Mouse (Mus musculus) heart, embryonic 15.5 days (tissue): ENCODE results near the gene Nxf1. TPM values are rescaled to one million over a fixed set of nuclear protein-coding genes. Genes with fewer than 3 reads are reported as not detected.

Source experiments
- ATAC-seq: fragments of 200-750 bp; cut with Nextera tagmentation; replicated peaks from 2 replicates; pipeline ENCODE4 v1.8.0; 2017; ENCODE audit warnings: low read depth, moderate TSS enrichment; ENCODE audit not compliant: insufficient number of reproducible peaks, insufficient read depth, low FRiP score
- H3K27ac ChIP-seq: fragments of 300-500 bp; sonication (generic); 2 replicates; pipeline ENCODE4 v1.5.1; 2015; ENCODE audit warnings: mild to moderate bottlenecking, inconsistent platforms
- H3K27me3 ChIP-seq: fragments of 300-500 bp; sonication (generic); 2 replicates; pipeline ENCODE4 v1.6.1; 2015; ENCODE audit warnings: inconsistent platforms
- H3K36me3 ChIP-seq: fragments of 300-500 bp; sonication (generic); 2 replicates; pipeline ENCODE4 v1.6.1; 2015; ENCODE audit warnings: mild to moderate bottlenecking, inconsistent platforms
- H3K4me1 ChIP-seq: fragments of 300-500 bp; sonication (generic); replicated peaks from 2 replicates; pipeline ENCODE4 v1.6.1; 2015; ENCODE audit warnings: inconsistent platforms
- H3K4me2 ChIP-seq: fragments of 300-500 bp; sonication (generic); 2 replicates; pipeline ENCODE4 v1.6.1; 2015; ENCODE audit warnings: inconsistent platforms, mild to moderate bottlenecking, moderate library complexity
- H3K4me3 ChIP-seq: fragments of 300-500 bp; sonication (generic); 2 replicates; pipeline ENCODE4 v1.5.1; 2015; ENCODE audit warnings: mild to moderate bottlenecking, inconsistent platforms
- H3K9ac ChIP-seq: fragments of 300-500 bp; sonication (generic); 2 replicates; pipeline ENCODE4 v1.6.1; 2015; ENCODE audit warnings: mild to moderate bottlenecking, inconsistent platforms
- H3K9me3 ChIP-seq: fragments of 300-500 bp; sonication (generic); replicated peaks from 2 replicates; pipeline ENCODE4 v1.6.1; 2016; ENCODE audit warnings: inconsistent platforms
- WGBS: fragments of 180-500 bp; shearing (Covaris S2); methylation state at CpG from one replicate; pipeline ENCODE4 v1.1.7; 2015; ENCODE audit warnings: mixed read lengths; 5-methylcytosine and 5-hydroxymethylcytosine counted together
- polyA plus RNA-seq: library from polyadenylated mRNA; unstranded; fragments of >200 nt; fragmentation: Nextera tagmentation; extraction: Ambion mirVana; gene quantifications from 2 replicates; pipeline ENCODE4 v1.2.1, GENCODE M21; 2015

Gene Nxf1
- polyA plus RNA-seq, 1 experiment from 2014 or later, result 100 TPM

GRCm38 (mm10) chr19:8802130-8802821, 45.4 kb downstream of the Nxf1 start, which contains the start of gene Zbtb3:
Zbtb3 (plus strand) TSS chr19:8802555.
- H3K4me1 ChIP-seq, result peaks cover 19% of the 10 kb centered on the region
- peak within 1 kb of the TSS; percentile 62 for H3K9ac ChIP-seq
- WGBS, result under 1% methylated on average over 30 of the region's 30 CpGs
- no peaks in the 10 kb centered on the region for H3K9me3 ChIP-seq
- peak; percentile 96 for ATAC-seq
- H3K27me3 ChIP-seq, result no peaks in the 10 kb centered on the region
- peak within 1 kb of the TSS; percentile 71 for H3K4me3 ChIP-seq
- peaks cover 20% of the 10 kb centered on the region for H3K36me3 ChIP-seq
- peak within 1 kb of the TSS; percentile 87 for H3K27ac ChIP-seq
- H3K4me2 ChIP-seq, result peak within 1 kb of the TSS; percentile 65

DNA sequence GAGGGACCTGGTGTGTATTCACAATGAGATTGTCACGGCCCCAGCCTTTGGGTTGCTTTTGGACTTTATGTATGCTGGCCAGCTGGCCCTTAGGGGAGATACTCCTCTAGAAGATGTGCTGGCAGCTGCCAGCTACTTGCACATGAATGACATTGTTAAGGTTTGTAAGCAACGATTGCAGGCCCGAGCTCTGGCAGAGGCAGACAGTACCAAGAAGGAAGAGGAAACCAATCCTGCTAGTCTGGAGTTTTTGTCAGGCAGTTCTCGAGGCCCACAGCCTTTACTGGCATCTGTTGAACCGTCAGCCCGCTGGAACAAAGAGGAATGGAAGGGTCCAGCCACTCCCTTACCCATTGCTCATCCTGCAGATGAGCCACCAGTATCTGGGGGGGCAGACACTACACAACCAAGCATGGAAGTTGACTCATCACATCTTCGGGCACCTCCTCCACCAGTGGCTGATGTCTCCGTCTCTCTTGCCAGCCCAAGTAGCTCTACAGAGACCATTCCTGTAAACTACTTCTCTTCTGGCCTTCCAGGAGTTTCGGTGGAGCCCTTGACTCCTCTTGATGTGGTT, 46.4 kb downstream of the Nxf1 start:
- peak overlapping the region; percentile 71 for H3K4me3 ChIP-seq
- peaks cover 12% of the 10 kb centered on the region for H3K4me1 ChIP-seq
- peak overlapping the region; percentile 62; the same call in 1 of the 2 replicates for H3K9ac ChIP-seq
- H3K36me3 ChIP-seq, result peaks cover 30% of the 10 kb centered on the region
- H3K9me3 ChIP-seq, result no peaks in the 10 kb centered on the region
- ATAC-seq, result no peak
- 87% methylated on average over 9 of the region's 9 CpGs for WGBS
- H3K4me2 ChIP-seq, result peak overlapping the region; percentile 65
- peak overlapping the region; percentile 87; the same call in 1 of the 2 replicates for H3K27ac ChIP-seq
- no peaks in the 10 kb centered on the region for H3K27me3 ChIP-seq

DNA sequence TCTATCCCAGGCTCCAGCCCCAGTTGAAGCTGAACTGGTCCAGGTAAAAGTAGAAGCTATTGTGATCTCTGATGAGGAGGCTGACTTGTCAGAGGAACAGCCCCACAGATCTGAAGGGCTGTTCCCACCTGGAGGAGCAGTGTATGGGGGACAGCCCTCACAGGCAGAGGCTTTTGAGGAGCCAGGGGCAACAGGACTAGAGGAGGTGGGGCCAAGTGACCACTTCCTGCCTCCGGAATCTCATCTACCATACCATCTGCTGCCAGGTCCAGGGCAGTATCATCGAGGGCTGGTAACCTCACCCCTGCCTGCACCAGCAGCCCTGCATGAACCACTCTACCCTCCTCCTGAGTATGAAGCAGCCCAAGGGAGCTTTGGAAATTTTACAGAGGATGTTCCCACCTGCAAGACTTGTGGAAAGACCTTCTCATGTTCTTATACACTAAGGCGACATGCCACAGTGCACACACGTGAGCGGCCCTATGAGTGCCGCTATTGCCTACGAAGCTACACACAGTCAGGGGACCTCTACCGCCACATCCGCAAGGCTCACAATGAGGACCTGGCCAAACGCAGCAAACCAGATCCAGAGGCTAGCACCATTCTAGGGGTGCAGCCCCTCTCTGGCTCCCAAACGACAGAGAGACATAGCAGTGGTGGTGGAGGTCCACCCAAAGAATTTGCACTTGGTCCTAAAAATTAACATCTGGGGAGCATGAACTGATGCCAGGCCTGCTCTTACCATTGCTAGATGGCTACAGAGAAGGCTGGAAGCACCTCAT, 47.2 kb downstream of the Nxf1 start:
- WGBS, result 86% methylated on average over 11 of the region's 11 CpGs

GRCm38 (mm10) chr19:8806810-8807209, 49.9 kb downstream of the Nxf1 start:
- 94% methylated on average over 5 of the region's 5 CpGs for WGBS
- no peak for ATAC-seq
- Histone ChIP-seq H3K4me3 (no peak overlapping the region), H3K4me1 (peaks cover 9% of the 10 kb centered on the region), H3K27me3 (no peaks in the 10 kb centered on the region), H3K36me3 (peaks cover 57% of the 10 kb centered on the region), H3K27ac (no peak overlapping the region), H3K4me2 (no peak overlapping the region), H3K9ac (no peak overlapping the region), H3K9me3 (no peaks in the 10 kb centered on the region)

More for the DNA sequence above, 47.2 kb downstream of the Nxf1 start:
- Histone ChIP-seq H3K9me3 (no peaks in the 10 kb centered on the region), H3K4me3 (no peak overlapping the region), H3K9ac (no peak overlapping the region), H3K4me1 (peaks cover 12% of the 10 kb centered on the region), H3K27ac (no peak overlapping the region), H3K36me3 (peaks cover 36% of the 10 kb centered on the region), H3K4me2 (no peak overlapping the region), H3K27me3 (no peaks in the 10 kb centered on the region)
- ATAC-seq, result no peak

GRCm38 (mm10) chr19:8815812-8816211, 58.9 kb downstream of the Nxf1 start:
- no peak overlapping the region for H3K9ac ChIP-seq
- peaks cover 34% of the 10 kb centered on the region for H3K36me3 ChIP-seq
- H3K4me1 ChIP-seq, result peaks cover 19% of the 10 kb centered on the region
- no peaks in the 10 kb centered on the region for H3K27me3 ChIP-seq
- no peak overlapping the region for H3K4me3 ChIP-seq
- no peaks in the 10 kb centered on the region for H3K9me3 ChIP-seq
- no peak overlapping the region for H3K27ac ChIP-seq
- WGBS, result 79% methylated on average over 11 of the region's 11 CpGs
- H3K4me2 ChIP-seq, result no peak overlapping the region
- ATAC-seq, result no peak

DNA sequence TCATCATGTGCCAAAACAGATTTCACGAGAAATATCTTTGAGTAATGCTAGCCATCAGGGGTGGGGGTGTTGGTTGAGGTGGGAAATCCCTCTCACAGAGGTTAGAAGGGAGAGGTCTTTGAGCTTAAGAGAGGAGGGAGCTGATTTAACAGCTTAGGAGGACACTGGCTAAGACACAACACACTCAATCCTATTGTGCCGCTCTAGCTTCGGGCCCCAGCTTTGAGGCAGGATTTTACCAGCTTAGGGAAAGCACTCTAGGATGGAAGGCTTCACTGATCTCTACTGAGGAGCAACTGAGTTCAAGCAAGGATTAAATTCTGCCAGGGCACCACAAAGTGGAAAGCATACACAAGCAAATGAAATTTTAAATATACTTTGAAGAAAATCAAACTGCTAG, 60.1 kb downstream of the Nxf1 start:
- H3K36me3 ChIP-seq, result peaks cover 24% of the 10 kb centered on the region
- 75% methylated on average over 3 of the region's 3 CpGs for WGBS
- no peak overlapping the region for H3K4me3 ChIP-seq
- no peak overlapping the region for H3K27ac ChIP-seq
- no peak for ATAC-seq
- peak overlapping the region; percentile 1; the same call in 1 of the 2 replicates for H3K4me2 ChIP-seq
- no peaks in the 10 kb centered on the region for H3K9me3 ChIP-seq
- no peak overlapping the region for H3K9ac ChIP-seq
- no peaks in the 10 kb centered on the region for H3K27me3 ChIP-seq
- peaks cover 23% of the 10 kb centered on the region for H3K4me1 ChIP-seq

DNA sequence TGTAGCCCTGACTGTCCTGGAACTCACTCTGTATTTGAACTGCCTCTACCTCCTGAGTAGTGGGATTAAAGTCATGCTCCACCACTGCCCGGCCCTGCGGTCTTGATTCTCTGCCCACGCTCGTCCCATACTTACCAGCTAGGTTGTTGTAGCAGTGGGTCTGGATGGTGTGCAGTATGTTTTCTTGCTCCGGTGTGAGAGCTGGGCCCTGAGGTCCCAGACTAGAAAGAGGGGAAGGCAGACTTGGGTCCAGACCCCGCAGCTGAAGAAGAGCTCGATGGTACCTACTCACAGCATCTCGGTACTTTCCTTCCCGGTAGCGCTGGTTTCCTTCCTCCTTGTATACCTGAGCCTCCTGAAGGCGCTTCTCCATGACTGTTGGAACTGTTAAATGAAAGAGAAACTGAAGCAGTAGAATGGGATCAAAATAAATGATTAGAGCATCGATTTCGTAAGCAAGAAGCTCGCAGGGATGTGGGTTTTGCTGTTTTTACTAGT, 61.5 kb downstream of the Nxf1 start:
- Histone ChIP-seq H3K9ac (peak overlapping the region; percentile 65), H3K4me1 (peaks cover 37% of the 10 kb centered on the region), H3K4me3 (peak overlapping the region; percentile 91), H3K27ac (peak overlapping the region; percentile 99), H3K9me3 (no peaks in the 10 kb centered on the region), H3K4me2 (peak overlapping the region; percentile 83), H3K27me3 (no peaks in the 10 kb centered on the region), H3K36me3 (peaks cover 19% of the 10 kb centered on the region)
- ATAC-seq, result no peak
- 18% methylated on average over 14 of the region's 14 CpGs for WGBS

GRCm38 (mm10) chr19:8818801-8819595, 62.1 kb downstream of the Nxf1 start, which contains the start of gene Ttc9c:
Ttc9c (minus strand) TSS chr19:8819333.
- Histone ChIP-seq H3K4me2 (peak within 1 kb of the TSS; percentile 83), H3K27ac (peak within 1 kb of the TSS; percentile 99), H3K4me1 (peaks cover 37% of the 10 kb centered on the region), H3K9me3 (no peaks in the 10 kb centered on the region), H3K4me3 (peak within 1 kb of the TSS; percentile 91), H3K27me3 (no peaks in the 10 kb centered on the region), H3K9ac (peak within 1 kb of the TSS; percentile 95), H3K36me3 (peaks cover 20% of the 10 kb centered on the region)
- WGBS, result under 1% methylated on average over 33 of the region's 33 CpGs
- ATAC-seq, result peak; percentile 89

- Histone ChIP-seq H3K27ac (peak within 1 kb of the TSS; percentile 99), H3K36me3 (peaks cover 28% of the 10 kb centered on the region), H3K9ac (peak within 1 kb of the TSS; percentile 95), H3K4me2 (peak within 1 kb of the TSS; percentile 83), H3K9me3 (no peaks in the 10 kb centered on the region), H3K4me3 (peak within 1 kb of the TSS; percentile 91), H3K4me1 (peaks cover 37% of the 10 kb centered on the region), H3K27me3 (no peaks in the 10 kb centered on the region)
- peak; percentile 95 for ATAC-seq
- under 1% methylated on average over 81 of the region's 83 CpGs for WGBS
Observed at GRCm38 (mm10) chr19:8819596-8820423, 62.9 kb downstream of the Nxf1 start, which contains the start of gene Hnrnpul2. Hnrnpul2 (plus strand) TSS chr19:8820010.
